Mouse (Mus musculus) ovary, postnatal 36 days (tissue): Measurements from ENCODE around the gene Kctd17.
A peak's percentile ranks its signal among the peaks of the same experiment; 100 is the strongest.

Source experiments
- DNase-seq: peaks from one replicate; pipeline ENCODE4 v3.0.0; 2022; ENCODE audit warnings: low spot score, mixed read lengths

Kctd17 gene

DNA sequence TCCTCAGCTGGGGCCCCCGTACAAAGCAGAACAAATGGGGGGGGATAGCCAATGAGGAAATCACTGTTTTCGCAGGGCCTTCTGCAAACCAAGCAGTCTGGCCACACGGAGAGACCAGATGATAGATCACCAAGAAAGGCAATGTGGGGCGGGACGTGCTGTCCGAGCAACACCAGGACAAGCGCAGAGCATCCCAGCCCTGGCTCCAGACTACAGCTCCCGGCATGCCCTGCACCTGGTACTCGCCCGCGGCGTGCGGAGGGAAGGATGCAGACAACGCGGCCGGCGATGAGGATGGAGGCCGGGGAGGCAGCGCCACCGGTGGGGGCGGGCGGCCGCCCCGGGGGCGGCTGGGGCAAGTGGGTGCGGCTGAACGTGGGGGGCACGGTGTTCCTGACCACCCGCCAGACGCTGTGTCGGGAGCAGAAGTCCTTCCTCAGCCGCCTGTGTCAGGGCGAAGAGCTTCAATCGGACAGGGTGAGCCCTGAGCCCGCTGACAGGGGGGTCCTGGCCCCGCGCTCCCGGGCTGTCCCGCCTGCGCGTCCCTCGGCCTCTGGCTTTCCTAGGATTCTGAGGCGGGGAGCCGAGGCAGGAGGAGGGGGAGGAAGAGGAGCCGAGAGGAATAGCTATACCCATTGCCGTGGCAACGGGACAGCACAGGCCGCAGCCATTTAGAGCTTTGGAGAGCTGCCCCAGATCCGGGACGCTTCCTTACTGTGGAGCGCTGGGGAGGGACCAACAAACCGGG is at the start of gene Kctd17:
Gene Kctd17, plus strand, starts transcription at position 174 of the 748 bp plus-strand sequence.
- peak; percentile 77 for DNase-seq

DNA sequence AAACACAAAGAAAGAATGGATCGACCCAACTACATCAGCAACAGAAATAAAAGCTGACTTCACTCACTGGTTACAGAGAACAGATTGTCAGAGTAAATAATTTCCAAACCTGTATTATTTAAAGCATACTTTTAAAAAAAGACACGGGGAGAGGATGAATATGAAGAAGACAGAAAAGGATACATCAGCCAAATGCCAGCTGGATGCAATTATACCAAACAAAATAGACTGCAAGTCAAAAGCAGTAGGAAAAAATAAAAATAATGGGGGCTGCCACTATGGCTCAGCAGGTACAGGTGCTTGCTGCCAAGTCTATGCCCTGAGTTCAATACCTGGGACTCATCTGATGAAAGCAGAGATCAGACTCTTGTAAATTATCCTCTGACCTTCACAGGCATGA is 48.2 kb upstream of the Kctd17 start:
- no peak for DNase-seq

DNA sequence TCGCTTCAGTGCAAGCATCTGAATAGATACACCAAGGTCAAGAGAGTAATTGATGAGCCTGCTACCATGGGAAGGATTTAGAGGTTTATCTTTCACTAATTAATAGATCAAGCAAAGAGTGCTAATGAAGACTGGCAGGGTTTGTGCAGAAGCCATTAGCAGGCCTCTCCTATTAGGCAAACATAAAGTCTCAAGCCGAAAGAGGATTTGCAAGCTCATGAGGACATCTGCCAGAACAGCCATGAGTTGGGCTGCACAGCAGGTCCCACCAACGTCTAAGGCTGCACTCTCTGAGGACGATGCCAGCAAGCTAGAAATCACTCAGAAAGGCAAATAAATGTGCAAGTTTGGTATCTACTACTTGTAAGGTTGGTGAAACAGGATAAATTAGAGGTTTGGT is 47.6 kb upstream of the Kctd17 start:
- no peak for DNase-seq

DNA sequence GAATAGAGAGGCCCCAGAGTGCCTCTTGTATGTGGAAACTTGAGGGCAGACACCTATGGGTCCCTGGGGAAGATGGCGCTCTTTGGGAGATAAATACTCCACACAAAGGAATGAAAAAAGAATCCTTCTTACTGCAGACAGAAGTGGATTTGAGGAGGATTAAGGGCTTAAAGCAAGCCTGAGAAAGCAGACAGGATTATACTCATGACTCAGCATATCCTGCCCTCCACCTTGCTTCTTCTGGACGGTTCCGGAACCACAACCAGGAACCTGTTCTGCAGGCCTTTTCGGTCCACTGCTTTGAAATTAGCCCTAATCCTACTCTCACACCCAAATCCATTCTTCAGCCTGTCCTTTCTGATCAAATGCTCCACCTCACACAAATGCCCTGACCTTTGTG is 46.2 kb upstream of the Kctd17 start:
- DNase-seq, result no peak

DNA sequence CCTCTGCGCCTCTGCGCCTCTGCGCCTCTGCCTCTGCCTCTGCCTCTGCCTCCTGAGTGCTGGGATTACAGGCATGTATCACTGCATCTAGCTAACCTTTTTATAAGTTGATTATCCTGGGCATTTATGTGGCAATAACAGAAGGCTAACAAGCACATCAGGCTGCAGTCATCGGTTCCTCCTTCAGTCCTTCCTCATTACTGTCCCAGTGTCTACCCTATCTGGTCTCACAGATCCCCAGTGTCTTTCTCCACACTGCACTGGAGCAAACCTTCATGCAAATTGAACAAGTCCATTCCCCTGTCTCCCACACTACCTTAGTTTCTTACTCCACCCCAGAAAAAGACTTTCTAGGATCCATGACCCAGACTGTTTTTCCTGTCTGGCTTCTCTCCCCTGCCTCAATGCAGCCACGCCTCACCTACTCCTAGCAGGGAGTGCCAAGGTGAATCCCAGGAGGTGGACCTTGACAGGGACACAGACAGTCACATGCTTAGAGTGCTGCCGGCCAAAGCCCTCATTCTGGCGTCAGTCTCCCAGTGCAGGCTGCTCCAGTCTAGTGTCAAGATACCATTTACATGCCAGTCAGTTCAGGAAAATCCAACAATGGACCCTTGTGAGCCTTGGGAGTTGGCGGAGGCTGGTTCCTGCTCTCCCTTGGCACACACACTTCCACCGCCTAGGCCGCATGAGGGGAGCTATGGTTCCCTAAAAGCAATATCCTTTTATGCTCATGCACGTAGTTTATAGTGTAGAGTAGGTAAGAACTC is 44.7 kb upstream of the Kctd17 start:
- DNase-seq, result no peak

DNA sequence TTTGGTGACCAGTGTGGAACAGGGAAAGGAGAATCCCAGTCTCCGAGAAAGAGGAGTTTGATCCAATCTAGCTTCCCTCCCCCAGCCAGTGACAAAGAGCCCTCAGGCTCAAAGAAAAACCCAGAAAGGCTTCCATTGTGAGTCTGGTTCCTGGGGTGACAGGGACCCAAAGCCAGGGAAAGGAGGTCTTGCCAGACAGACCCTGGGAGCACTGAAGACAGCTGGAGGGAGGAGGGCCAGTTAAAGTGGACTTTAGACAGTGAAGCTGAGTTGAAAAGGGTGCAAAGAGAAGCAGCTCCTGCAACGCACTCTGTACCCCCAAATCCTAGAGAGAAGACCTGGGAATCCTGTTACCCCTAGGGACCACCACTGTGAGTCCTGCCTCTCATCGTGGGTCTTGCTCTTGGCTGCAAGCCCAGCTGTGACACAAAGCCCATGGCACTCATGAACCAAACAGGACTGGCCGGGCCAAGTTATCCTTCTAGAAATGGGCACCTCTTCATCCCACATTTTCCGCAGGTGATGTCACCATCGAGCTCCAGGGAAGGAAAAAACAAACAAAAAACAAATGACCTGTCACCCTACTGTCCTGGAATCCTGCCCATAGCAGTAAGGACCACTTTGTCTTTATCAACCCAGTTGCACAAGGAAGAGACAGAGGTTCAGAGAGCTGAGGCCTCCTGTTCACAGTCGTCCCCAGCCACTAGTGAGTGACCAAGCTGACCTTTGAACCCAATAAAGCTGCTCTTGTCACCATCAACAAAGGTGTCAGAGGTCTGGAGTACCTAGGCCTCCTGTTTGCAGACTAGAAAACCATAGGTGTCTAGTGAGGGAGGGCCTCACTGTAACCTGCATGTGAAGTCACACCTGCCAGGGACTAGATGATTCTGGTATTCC is 43.9 kb upstream of the Kctd17 start:
- no peak for DNase-seq

DNA sequence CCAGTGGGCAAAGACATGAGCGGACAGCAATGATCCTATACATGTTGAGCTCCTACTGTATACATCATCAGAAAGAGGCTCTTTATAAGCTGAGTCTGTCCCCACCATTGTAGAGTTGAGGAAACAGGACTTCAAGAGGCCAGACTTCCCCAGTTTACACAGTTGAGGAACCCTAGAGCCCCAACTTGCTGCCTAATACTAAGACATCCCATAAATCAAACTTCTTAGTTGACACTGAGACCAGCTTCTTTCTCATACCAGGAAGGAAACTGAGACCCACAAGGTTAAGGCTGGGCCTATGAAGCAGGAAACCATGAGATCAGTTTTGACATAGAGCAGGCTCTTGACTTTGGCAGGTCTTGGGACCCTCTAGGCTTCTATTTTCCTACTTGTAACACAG is 42.8 kb upstream of the Kctd17 start:
- DNase-seq, result no peak

DNA sequence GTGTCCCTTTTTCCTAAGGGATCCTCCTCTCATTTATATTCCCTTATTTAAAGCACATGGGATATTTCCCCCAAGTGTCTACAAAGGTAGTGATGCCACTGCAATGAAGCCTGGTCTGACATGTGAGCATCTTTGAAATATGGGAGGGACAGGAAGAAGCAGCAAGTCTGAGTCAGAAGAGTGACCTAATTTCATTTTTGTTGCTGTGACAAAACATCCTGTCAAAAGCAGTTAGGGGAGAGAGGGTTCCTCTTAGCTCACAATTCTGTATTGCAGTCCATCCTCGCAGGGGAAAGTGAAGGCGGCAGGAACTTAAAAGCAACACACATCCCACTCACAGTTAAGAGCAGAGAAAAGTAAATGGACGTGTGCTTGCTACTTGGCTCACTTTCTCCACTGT is 37.5 kb upstream of the Kctd17 start:
- DNase-seq, result no peak

DNA sequence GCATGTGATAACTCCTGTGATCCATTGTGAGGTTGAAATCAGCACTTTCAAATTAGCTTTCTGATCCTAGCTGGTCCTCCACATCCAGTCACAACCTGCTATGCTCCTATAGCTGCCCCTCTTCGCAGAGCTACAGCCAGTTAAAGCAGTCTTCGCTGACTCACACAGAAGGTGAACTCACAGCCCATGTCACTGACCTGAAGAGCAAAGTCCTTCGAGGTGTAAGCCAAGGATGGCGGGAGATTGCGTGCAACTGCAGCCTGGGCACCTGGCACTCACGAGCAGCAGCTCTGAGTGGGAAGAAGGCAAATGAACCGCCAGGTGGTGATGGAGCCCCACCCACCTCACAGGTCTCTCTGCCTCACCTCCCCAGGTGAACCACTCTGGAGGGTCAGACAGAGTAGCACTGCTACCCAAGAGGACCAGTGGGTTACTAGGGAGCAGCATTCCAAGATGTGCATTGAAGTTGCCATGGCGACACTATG is 32.8 kb upstream of the Kctd17 start, which contains the start of gene Tex33:
Gene Tex33, minus strand, starts transcription at position 435 of the 485 bp plus-strand sequence.
- no peak for DNase-seq

DNA sequence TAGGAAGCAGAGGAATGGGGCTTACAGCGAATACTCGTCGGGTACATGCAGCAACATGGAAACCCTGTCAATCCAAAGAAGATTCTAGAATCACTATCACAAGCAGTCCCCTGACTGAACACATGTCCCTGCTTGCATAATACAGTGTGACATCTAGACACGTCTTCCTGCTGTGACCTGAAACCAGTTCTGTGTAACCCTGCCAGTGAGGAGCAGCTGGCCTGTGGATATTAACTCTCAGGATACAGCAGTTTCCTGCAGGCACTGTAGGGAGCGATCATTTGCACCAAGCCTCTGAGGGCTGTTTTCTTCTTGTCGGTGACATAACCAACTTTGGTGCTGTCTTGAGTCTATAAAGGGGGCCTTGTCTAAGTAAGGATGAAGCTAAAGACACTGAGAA is 27.0 kb upstream of the Kctd17 start:
- DNase-seq, result no peak

DNA sequence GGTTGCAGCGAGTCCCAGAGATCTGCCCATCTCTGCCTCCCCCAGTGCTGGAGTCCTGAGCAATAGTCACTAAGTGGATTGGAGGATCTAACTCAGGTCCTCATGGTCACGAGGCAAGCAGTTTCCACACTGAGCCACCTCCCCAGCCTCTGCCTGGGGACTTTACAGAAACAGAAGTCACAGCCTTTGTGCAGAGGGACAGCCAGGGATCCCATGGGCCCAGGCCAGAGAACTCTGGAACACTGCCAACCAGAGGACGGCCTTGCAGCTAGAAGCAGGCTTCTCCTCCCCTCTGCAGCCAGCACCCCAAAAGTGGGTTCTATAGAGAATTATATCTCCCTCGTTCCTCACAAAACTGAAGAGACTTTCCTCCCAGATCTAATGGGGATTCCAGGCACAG is 26.4 kb upstream of the Kctd17 start:
- DNase-seq, result peak; percentile 70

DNA sequence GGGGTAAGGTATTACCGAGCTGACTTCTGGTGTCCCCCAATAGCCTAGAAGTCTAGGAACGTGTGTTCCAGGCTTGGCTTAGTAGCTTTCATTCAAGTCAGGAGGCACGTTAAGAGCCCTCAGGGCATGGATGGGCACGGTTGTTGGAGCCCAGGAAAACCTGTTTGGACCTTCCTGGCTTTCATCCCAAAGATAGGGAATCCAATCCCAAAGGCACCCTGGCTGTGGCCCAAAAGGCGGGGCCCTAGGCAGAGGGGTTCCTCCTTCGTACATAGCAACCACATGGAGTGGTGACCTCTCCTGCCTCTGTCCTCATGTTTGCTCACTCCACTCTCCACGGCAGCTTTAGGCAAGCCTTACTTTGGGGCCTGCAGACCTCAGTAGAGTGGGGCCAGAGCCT is 25.9 kb upstream of the Kctd17 start:
- DNase-seq, result peak; percentile 61

DNA sequence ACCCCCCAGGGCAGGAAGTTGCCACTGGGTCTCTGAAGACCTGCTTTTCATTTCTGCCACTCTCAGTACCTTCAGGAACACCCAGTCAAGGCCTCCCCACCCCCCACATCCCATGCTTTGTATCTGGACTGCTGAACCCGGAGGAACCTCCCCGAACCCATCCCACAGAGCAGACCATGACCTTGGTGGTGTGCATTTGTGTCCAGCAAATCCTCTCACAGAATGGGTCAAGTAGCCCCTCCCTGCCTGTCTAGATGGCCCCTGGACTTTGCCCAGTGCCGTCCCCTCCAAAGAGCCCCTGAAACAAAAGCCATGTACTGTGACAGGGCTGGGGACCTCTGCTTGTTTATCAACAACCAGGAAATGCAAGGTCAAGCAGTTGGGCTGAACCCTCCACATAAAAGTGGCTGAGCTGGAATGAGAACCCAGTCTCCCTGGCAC is 25.0 kb upstream of the Kctd17 start:
- peak; percentile 67 for DNase-seq

DNA sequence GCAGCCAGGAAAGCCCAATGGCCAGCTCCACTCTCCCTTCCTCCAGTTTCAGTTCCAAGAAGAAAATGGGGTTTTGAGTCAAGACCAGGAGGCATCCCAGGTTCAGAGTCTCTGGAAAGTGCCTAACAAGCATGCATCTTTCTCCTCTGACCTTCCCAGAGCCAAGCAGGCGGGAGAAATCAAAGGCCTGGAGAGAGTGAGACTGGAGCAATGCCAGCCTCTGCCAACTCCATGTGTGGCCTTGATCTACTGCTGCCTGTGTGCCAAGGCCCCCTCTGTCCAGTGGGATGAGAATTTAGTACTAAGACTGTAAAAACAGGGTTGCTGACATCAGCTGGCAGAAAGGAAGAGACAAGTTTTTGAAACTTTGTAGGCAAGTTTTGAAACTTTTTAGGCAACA is 24.5 kb upstream of the Kctd17 start:
- peak; percentile 80 for DNase-seq

DNA sequence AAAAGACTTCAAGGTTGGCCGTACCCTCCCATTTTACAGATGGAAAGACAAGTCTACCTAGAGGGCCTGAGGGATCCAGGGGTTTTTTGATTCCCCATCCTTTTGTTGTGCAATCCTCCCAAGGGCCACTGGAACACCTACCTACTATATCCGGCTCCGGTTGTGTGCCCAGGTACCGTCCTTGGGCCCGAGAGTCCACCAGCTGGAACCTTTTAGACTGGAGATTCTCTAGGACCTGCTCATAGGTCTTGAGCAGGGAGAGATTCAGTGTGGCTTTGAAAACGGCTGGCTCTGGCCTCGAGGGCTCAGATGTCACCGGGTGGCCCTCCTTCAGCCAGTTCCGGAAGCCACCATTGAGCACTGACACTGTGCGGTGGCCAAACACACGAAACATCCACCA is 23.3 kb upstream of the Kctd17 start:
- DNase-seq, result no peak

DNA sequence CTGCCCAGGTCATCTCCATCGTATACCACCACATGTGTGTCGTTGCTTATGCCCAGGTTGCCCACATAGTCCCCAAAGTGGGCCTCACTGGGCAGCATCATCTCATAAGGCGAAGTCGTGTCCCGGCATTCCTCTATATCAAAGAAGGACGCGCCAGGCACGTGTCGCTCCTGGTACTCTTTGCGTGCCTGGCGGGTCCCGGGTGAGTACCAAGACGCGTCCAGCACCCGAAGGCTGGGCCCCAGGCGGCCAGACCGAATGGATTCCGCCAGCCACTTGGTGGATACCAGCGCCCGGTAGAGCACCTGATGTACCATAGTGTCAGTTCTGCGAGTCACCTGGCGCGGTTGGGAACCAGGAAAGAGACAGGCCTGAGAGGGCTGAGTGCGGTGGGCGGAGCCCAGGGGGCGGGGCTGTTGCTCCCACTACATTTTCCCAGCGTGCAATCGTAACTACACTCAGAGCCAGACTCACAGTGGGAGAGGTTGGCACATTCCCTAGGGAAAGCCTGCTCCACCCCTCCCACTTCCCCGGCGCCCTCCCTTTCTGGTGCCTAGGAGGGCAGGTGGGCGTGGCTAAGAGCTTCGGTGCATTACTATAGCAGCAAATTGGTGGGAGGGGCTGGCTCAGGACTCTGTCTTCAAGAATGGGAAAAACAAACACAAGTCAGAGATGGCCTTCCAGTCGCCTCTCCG is 22.7 kb upstream of the Kctd17 start, which contains the start of gene Tst:
Gene Tst, minus strand, starts transcription at position 391 of the 695 bp plus-strand sequence.
- DNase-seq, result peak; percentile 93

DNA sequence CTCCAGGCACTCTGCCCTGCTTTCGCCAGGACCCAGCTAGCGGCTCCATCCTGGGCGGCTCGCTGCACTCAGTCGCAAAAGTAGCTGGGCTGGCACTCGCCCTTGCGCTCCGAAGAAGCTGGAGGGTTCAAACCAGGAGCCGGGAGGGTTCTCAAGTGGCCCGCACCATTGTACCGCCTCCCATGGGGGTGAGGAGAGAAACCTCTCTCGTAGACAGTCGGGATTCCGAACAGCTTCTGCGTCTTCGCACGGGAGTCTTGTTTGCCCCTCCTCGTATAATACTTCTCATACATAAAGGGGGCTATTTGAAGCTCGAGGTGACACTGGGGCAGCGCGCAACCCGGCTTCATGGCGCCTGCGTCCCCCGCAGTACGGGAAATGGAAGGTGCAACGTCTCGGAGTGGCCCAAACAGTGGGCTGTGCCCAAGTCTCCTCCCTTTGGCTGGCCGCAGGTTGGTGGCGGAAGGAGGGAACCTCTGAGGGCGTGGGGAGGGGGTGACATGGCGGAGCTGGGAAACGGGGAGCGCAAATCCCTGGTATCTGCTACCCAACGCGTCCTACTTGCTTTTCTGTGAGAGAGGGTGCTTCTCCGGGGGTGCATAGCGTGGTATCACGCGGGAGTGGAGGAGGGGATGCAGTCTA is 21.9 kb upstream of the Kctd17 start, which contains the start of gene Mpst:
Gene Mpst, plus strand, starts transcription at position 124 of the 642 bp plus-strand sequence.
- peak; percentile 89 for DNase-seq

DNA sequence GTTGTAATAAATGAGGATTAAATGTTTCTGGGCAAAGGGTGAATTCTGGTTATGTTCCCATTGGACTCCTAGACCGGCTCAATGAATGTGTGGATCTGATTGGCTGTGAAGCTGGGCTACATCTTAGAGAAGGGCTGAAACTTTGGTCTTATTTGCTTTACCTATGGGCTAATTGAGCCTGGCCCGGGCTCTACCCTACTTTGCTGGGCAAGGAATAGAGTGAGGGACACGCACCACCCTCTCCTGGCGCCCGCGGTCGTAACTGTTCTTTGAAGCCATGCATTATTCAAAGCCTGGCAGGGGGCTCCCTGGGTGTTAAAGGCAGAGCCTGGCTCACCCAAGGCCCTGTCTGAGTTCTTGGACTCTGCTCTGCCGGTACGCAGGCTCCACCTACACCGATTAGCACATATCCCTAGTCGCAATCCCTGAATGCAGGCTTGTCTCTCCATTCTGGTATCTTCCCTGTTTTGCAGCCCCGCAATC is 18.8 kb upstream of the Kctd17 start:
- no peak for DNase-seq

DNA sequence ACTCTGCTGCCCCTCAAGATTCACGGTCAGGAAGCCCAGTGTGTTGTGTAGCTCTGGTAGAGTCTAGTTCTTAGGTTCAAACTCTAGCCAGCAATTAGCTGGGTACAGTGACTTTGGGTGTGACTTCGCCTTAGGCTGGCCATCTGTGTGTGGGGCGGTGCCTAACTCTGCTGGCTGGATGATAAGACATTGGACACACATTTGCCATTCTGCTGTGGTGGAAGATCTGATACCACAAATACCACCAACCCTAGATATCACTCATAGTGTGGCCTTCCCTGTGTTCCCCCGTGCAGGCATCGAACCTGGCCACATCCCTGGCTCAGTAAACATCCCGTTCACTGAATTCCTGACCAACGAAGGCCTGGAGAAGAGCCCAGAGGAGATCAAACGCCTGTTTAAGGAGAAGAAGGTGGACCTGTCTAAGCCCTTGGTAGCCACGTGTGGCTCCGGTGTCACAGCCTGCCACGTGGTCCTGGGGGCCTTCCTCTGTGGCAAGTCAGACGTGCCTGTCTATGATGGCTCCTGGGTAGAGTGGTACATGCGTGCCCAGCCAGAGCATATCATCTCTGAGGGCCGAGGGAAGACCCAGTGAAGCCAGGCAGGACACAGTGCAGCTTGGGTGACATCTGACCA is 15.2 kb upstream of the Kctd17 start:
- DNase-seq, result no peak

DNA sequence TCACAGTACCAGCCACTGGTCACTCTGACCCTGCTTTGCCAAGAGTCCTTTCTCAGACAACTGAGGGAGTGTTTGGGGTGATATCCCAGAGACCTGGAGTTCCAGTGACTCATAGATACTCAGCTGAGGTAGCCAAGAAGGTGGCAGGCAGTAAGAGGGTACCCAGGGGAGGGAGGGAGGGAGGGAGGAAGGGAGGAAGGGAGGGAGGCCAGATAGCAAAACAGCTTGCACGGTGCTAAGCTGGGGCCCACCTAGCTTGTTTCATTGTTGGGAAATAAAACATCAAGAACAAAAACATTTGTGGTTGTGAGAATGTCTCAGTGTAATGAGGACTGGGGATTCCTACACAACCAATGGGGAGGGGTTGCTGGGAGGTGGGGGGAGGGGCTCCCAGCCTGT is 14.6 kb upstream of the Kctd17 start:
- no peak for DNase-seq
